Mouse (Mus musculus): Measurements from ENCODE around the gene Zfp26.

The Zfp26 gene

GRCm38 (mm10) chr9:20459377-20460317, at the start of gene Zfp26:
TSS of gene Zfp26 (minus strand) at chr9:20460162.
- peak; percentile 66 for DNase-seq (ENCODE audit: low spot score)

DNA sequence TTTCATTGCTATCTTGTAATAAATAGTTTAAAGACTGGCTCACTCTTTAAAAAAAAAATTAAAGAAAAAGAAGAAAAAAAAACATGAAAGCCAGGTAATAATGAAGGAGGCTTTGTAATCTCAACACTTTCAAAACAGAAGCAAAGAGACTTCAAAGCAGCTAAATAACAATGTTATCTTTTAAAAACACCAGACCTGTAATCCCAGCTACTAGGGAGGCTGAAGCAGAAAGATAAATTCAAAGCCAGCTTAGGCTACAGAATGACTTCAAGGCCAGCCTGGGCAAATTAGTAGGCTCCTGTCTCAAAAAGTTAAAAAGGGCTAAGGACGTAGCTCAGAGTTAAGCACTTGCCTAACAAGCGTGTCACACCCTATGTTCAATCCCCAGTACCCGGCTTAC, 49.7 kb upstream of the Zfp26 start:
- no peak for DNase-seq (ENCODE audit: low spot score)

DNA sequence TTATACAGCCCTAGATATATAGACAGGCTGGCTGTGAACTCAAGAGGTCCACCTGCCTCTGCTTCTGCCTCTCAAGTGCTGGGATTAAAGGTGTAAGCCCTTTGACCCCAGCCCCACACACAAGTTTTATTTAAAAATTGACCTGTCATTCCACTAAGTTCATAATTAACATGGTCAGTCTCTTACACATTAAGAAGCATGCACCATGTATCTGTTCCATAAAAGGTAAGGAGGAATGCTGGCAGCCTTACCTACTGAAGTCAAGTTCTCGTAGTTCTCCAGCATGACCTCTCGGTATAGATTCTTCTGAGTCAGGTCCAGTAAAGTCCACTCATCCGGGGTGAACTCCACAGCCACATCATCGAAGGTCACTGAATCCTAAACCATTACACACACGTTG, 44.8 kb upstream of the Zfp26 start:
- DNase-seq (ENCODE audit: low spot score): no peak

- no peak for DNase-seq (ENCODE audit: low spot score)
Observed at GRCm38 (mm10) chr9:20493281-20493680, 33.3 kb upstream of the Zfp26 start.

GRCm38 (mm10) chr9:20492527-20493233, 32.7 kb upstream of the Zfp26 start, which contains the start of gene Zfp426:
TSS of gene Zfp426 (minus strand) at chr9:20492746.
- DNase-seq (ENCODE audit: low spot score): peak; percentile 81

- DNase-seq (ENCODE audit: low spot score): no peak
Observed at GRCm38 (mm10) chr9:20491858-20492526, 32.0 kb upstream of the Zfp26 start.

- no peak for DNase-seq (ENCODE audit: low spot score)
Observed at GRCm38 (mm10) chr9:20489536-20489935, 29.6 kb upstream of the Zfp26 start.

- no peak for DNase-seq (ENCODE audit: low spot score)
Observed at GRCm38 (mm10) chr9:20479396-20479795, 19.4 kb upstream of the Zfp26 start.

- DNase-seq (ENCODE audit: low spot score): no peak
Observed at GRCm38 (mm10) chr9:20476632-20477031, 16.7 kb upstream of the Zfp26 start.

GRCm38 (mm10) chr9:20466761-20467442, 6.9 kb upstream of the Zfp26 start:
- DNase-seq (ENCODE audit: low spot score): peak; percentile 31

DNA sequence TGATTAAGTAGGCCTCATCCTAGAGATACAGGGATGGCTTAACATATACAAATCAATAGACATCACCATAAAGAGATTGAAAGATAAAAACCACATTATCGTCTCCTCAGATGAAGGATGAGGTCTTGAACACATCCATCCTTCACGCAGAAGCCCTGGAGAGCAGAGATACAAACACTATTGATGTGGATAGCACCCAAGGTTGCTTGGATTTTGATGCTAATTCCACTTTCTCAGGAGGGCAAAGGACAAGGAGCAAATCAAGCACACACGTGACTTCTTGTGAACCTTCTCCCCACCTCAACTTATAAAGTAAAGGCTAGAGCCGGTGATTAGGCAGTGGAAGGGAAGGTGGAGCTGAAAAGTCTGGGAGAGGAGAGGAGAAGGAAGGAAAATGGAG, 6.3 kb downstream of the Zfp26 start:
- DNase-seq (ENCODE audit: low spot score): no peak

DNA sequence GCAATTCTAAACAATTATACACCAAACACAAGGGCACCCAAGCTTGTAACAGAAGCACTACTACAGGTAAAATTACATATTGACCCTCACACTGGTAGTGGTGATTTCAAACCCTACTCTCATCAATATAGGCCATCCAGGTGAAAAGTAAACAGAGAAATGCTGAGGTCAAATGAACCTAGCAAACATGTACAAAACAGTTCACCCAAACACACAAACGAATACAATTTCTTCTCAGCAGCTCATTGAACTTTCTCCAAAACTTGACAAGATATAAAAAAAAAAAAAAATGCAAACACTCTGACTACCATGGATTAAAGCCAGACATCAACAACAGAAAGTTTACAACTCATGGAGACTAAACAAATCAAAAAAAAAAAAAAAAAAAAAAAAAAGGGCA, 8.5 kb downstream of the Zfp26 start:
- DNase-seq (ENCODE audit: low spot score): no peak

DNA sequence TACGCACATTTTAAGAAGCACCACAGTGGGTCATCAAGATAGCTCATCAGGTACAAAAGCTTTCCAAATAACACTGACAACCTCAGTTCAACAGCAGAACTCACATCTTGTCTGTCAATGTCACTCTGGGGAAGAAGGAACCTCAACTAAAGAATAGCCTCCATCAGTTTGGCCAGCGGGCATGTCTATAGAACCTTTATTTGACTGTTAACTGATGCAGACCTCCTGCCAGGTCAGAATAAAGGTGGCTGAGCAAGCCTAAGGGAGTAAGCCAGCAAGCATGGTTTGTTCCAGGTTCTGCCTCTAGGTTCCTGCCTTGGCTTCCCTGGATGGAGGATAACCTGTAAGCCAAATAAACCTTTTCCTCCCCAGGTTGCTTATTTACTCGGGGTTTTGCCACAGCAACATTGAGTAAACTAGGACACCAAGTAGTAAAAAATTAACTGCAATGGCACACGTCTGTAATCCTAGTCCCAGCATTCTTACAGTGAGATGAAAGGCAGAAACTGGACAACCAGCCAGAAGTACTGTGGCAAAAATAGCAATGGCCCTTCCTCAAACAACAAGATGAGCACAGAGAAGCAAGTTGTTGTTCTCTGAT, 16.7 kb downstream of the Zfp26 start:
- no peak for DNase-seq (ENCODE audit: low spot score)

DNA sequence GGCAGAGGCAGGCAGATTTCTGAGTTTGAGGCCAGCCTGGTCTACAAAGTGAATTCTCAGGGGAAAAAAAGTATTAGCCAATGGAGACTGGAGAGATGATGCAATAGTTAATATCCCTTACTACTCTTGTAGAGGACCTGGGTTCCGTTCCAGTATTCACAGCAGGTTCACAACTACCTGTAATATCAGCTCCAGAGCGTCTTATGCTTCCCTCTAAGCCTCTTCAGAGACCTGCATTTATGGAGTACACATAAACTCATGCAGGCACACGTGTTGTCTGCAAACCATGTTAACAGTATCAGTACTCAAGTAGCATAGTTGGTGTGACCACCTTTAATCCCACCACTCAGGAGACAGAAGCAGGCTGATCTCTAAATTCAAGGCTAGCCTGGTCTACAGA, 30.0 kb downstream of the Zfp26 start:
- no peak for DNase-seq (ENCODE audit: low spot score)

- no peak for DNase-seq (ENCODE audit: low spot score)
Observed at GRCm38 (mm10) chr9:20411460-20411859, 48.5 kb downstream of the Zfp26 start.

- DNase-seq (ENCODE audit: low spot score): no peak
Observed at GRCm38 (mm10) chr9:20409319-20409718, 50.6 kb downstream of the Zfp26 start.

GRCm38 (mm10) chr9:20385343-20385703, 74.6 kb downstream of the Zfp26 start:
- DNase-seq (ENCODE audit: low spot score): no peak

GRCm38 (mm10) chr9:20384532-20385342, 75.2 kb downstream of the Zfp26 start, which contains the start of gene Zfp560:
TSS of gene Zfp560 (minus strand) at chr9:20385177.
- peak; percentile 66 for DNase-seq (ENCODE audit: low spot score)

- DNase-seq (ENCODE audit: low spot score): no peak
Observed at GRCm38 (mm10) chr9:20383659-20384058, 76.3 kb downstream of the Zfp26 start.
